Mouse (Mus musculus): ENCODE data around the gene Hsd3b4. TPM values are rescaled to one million over a fixed set of nuclear protein-coding genes. Genes with fewer than 3 reads are reported as not detected.
"Not testable (repeated sequence)": the region's sequence is repeated elsewhere in the genome, so short reads cannot be mapped to it uniquely, and the experiment has no call there.

Hsd3b4 gene
- polyA plus RNA-seq, 1 experiment: 0.52 TPM

DNA sequence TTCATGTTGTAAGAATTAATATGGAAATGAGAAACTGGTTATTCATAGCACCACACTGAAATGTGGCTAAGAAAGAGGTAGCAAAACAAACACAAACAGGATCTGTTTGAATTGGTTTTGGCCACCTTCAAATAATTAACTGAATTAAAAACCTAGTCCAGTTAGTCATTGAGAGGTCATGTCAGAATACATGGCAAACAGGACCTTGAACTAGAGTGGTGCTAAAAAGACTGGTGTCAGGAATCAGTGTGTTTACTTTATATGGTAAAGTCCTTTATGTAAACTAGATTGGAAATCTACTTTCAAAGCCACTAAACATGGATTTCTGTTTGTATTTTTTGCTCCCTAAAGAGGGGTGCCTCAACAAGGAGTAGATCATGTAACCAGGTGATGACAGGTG, 38.8 kb downstream of the Hsd3b4 start:
- not testable (repeated sequence) for H3K4me3 ChIP-seq (ENCODE audit: control insufficient read depth, low read depth, low read length); H3K27ac ChIP-seq (ENCODE audit: control insufficient read depth, insufficient read depth, low read depth, low read length); H3K36me3 ChIP-seq (ENCODE audit: control insufficient read depth, insufficient read depth, low read length); H3K27me3 ChIP-seq (ENCODE audit: control insufficient read depth, insufficient read depth, low read length); H3K4me1 ChIP-seq (ENCODE audit: control insufficient read depth, insufficient read depth, low read length)

DNA sequence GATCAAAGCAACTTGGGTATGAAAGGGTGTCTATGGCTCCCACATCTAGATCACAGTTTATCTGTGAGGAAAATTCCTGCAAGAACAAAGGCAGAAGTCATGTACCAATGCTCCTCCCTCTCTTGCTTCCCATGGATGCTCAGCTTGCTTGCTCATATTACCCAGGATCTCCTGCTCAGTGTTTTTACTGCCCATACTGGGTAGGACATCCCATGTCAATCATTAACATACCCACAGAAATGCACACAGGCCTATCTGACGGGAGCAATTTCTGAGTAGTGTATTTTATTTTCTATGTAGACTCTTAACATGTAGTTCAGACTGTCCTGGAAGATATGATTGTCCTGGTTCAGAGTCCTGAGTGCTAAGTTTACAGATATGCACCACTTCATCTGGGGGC, 39.3 kb downstream of the Hsd3b4 start:
- not testable (repeated sequence) for H3K27ac ChIP-seq (ENCODE audit: control insufficient read depth, insufficient read depth, low read depth, low read length); H3K27me3 ChIP-seq (ENCODE audit: control insufficient read depth, insufficient read depth, low read length); H3K4me3 ChIP-seq (ENCODE audit: control insufficient read depth, low read depth, low read length); H3K36me3 ChIP-seq (ENCODE audit: control insufficient read depth, insufficient read depth, low read length); H3K4me1 ChIP-seq (ENCODE audit: control insufficient read depth, insufficient read depth, low read length)

DNA sequence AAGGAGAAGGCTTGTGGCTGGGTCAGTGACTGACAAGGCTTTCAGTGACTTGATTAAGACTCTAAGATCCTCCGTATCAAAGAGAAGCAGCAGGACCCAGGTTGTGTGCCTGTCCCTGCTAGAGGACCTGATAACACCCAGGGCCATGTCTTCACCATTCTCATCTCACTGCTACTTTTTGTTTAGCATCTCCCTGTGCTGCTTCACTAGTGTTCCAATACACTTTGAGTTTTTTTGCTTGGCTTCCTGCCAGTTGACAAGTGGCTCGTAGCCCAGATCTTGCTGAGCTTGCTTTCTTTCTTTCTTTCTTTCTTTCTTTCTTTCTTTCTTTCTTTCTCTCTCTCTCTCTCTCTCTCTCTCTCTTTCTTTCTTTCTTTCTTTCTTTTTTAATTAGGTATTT, 41.0 kb downstream of the Hsd3b4 start:
- not testable (repeated sequence) for H3K4me1 ChIP-seq (ENCODE audit: control insufficient read depth, insufficient read depth, low read length); H3K4me3 ChIP-seq (ENCODE audit: control insufficient read depth, low read depth, low read length); H3K27me3 ChIP-seq (ENCODE audit: control insufficient read depth, insufficient read depth, low read length); H3K27ac ChIP-seq (ENCODE audit: control insufficient read depth, insufficient read depth, low read depth, low read length); H3K36me3 ChIP-seq (ENCODE audit: control insufficient read depth, insufficient read depth, low read length)

DNA sequence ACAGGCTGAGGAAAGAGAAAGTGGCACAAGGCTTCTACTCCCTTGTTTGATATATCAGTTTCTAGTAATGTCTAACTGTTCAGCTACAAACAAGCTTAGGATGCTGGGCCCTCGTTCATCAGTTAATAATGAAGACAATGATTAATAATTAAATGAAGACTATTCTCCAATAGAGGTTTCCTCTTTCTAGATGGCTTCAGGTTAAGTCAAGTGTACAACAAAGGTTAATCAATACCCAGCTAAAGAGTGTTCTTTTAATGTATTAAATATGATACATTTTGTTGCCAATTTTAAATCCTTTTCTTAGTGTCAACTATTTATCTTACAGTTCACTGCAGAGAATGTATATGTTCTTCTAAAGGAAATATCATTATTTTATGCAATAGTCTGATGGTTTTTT, 53.3 kb downstream of the Hsd3b4 start, which contains the start of gene Gm4450:
Gene Gm4450 (minus strand): TSS at position 101 of the 400 bp plus-strand sequence.
- not testable (repeated sequence) for H3K27ac ChIP-seq (ENCODE audit: control insufficient read depth, insufficient read depth, low read depth, low read length); H3K4me1 ChIP-seq (ENCODE audit: control insufficient read depth, insufficient read depth, low read length); H3K4me3 ChIP-seq (ENCODE audit: control insufficient read depth, low read depth, low read length); H3K36me3 ChIP-seq (ENCODE audit: control insufficient read depth, insufficient read depth, low read length); H3K27me3 ChIP-seq (ENCODE audit: control insufficient read depth, insufficient read depth, low read length)

DNA sequence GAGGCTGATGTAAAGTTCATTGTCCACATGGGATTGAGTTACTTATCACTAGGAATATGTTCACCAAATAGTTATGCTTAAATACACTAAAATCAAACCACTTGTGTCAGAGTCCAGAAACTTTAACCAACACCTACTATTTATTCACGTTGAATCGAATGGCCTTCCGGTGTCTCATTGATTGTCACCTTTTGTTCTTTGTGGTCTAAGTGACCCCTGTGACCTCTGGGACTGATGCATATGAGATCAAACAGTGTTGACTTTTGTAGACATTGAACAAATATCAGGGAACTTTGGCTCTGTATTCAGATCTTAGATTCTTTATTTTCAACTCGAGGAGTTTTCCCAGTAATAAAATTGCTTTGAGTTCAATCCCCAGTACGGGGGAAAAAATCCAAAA, 56.5 kb downstream of the Hsd3b4 start:
- H3K36me3 ChIP-seq (ENCODE audit: control insufficient read depth, insufficient read depth, low read length); H3K4me3 ChIP-seq (ENCODE audit: control insufficient read depth, low read depth, low read length); H3K27me3 ChIP-seq (ENCODE audit: control insufficient read depth, insufficient read depth, low read length); H3K4me1 ChIP-seq (ENCODE audit: control insufficient read depth, insufficient read depth, low read length); H3K27ac ChIP-seq (ENCODE audit: control insufficient read depth, insufficient read depth, low read depth, low read length): not testable (repeated sequence)

Other genes with a start within 250 kb of the Hsd3b4 start
- gene Hmgcs2, start 230.1 kb downstream of the Hsd3b4 start, polyA plus RNA-seq (2012; rRNA removed): 42.8 and 59.5 TPM in 2 replicates
- gene Phgdh, start 170.5 kb downstream of the Hsd3b4 start, polyA plus RNA-seq (2012; rRNA removed): 18.1 and 18.2 TPM in 2 replicates
- 1.1 and 1.2 TPM in 2 replicates for gene Zfp697, start 128.1 kb downstream of the Hsd3b4 start, polyA plus RNA-seq (2012; rRNA removed)
- gene Gm4450, start 53.4 kb downstream of the Hsd3b4 start, polyA plus RNA-seq (2012; rRNA removed): 0.59 and 0.63 TPM in 2 replicates
- gene Gm10681, start 78.3 kb upstream of the Hsd3b4 start, polyA plus RNA-seq (2012; rRNA removed): 0.51 and 0.52 TPM in 2 replicates
- not detected in 2 replicates for gene Hsd3b5, start 119.7 kb upstream of the Hsd3b4 start, polyA plus RNA-seq (2012; rRNA removed)
- gene Hsd3b2, start 214.0 kb upstream of the Hsd3b4 start, polyA plus RNA-seq (2012; rRNA removed): 0.06 TPM in 1 of 2 replicates, not detected in the other